Mouse (Mus musculus): ENCODE data around the gene Nos1.

Gene Nos1

GRCm38 (mm10) chr5:117898055-117898806 lies 117.4 kb downstream of the Nos1 start:
- no peak for DNase-seq (ENCODE audit: low spot score in 2 of 2)

- no peak for DNase-seq (ENCODE audit: low spot score in 2 of 2)
These were observed 118.5 kb downstream of the Nos1 start for GRCm38 (mm10) chr5:117899361-117899760.

GRCm38 (mm10) chr5:117900921-117901705 lies 120.3 kb downstream of the Nos1 start:
- DNase-seq (ENCODE audit: low spot score in 2 of 2), result no peak

GRCm38 (mm10) chr5:117903534-117903933 lies 122.7 kb downstream of the Nos1 start:
- DNase-seq (ENCODE audit: low spot score in 2 of 2), result no peak

- DNase-seq (ENCODE audit: low spot score in 2 of 2), result no peak
These were observed 124.9 kb downstream of the Nos1 start for GRCm38 (mm10) chr5:117905728-117906127.

- DNase-seq (ENCODE audit: low spot score in 2 of 2), result no peak
These were observed 128.7 kb downstream of the Nos1 start for GRCm38 (mm10) chr5:117909524-117909923.

GRCm38 (mm10) chr5:117916349-117916748 lies 135.5 kb downstream of the Nos1 start:
- peak; percentile 31 to 54 for DNase-seq (ENCODE audit: low spot score in 2 of 2)

GRCm38 (mm10) chr5:117916906-117917305 lies 136.1 kb downstream of the Nos1 start:
- DNase-seq (ENCODE audit: low spot score in 2 of 2), result no peak

- no peak for DNase-seq (ENCODE audit: low spot score in 2 of 2)
These were observed 141.1 kb downstream of the Nos1 start for GRCm38 (mm10) chr5:117921786-117922528.

GRCm38 (mm10) chr5:117923688-117924087 lies 142.9 kb downstream of the Nos1 start:
- DNase-seq (ENCODE audit: low spot score in 2 of 2), result no peak

GRCm38 (mm10) chr5:117928553-117928952 lies 147.7 kb downstream of the Nos1 start:
- no peak for DNase-seq (ENCODE audit: low spot score in 2 of 2)

- DNase-seq (ENCODE audit: low spot score in 2 of 2), result no peak
These were observed 151.4 kb downstream of the Nos1 start for GRCm38 (mm10) chr5:117932222-117932621.

GRCm38 (mm10) chr5:117932862-117933261 lies 152.0 kb downstream of the Nos1 start:
- DNase-seq (ENCODE audit: low spot score in 2 of 2), result peak; percentile 85 to 89

GRCm38 (mm10) chr5:117936346-117936745 lies 155.5 kb downstream of the Nos1 start:
- DNase-seq (ENCODE audit: low spot score in 2 of 2), result no peak

GRCm38 (mm10) chr5:117937186-117937585 lies 156.4 kb downstream of the Nos1 start:
- no peak for DNase-seq (ENCODE audit: low spot score in 2 of 2)

- DNase-seq (ENCODE audit: low spot score in 2 of 2), result no peak
These were observed 157.3 kb downstream of the Nos1 start for GRCm38 (mm10) chr5:117938182-117938581.

- DNase-seq (ENCODE audit: low spot score in 2 of 2), result peak in 1 of 2 experiments; percentile 48
These were observed 158.6 kb downstream of the Nos1 start for GRCm38 (mm10) chr5:117939402-117939801.

GRCm38 (mm10) chr5:117941552-117941951 lies 160.7 kb downstream of the Nos1 start:
- no peak for DNase-seq (ENCODE audit: low spot score in 2 of 2)

GRCm38 (mm10) chr5:117946605-117947004 lies 165.8 kb downstream of the Nos1 start:
- DNase-seq (ENCODE audit: low spot score in 2 of 2), result peak; percentile 62 to 71

GRCm38 (mm10) chr5:117949393-117949792 lies 168.6 kb downstream of the Nos1 start:
- no peak for DNase-seq (ENCODE audit: low spot score in 2 of 2)

- DNase-seq (ENCODE audit: low spot score in 2 of 2), result no peak
These were observed 173.1 kb downstream of the Nos1 start for GRCm38 (mm10) chr5:117953893-117954292.

GRCm38 (mm10) chr5:117954429-117954828 lies 173.6 kb downstream of the Nos1 start:
- DNase-seq (ENCODE audit: low spot score in 2 of 2), result no peak

All from frontal cortex, postnatal 36 days (tissue).